Mouse (Mus musculus): ENCODE data around the gene Cul9.

Gene Cul9

DNA sequence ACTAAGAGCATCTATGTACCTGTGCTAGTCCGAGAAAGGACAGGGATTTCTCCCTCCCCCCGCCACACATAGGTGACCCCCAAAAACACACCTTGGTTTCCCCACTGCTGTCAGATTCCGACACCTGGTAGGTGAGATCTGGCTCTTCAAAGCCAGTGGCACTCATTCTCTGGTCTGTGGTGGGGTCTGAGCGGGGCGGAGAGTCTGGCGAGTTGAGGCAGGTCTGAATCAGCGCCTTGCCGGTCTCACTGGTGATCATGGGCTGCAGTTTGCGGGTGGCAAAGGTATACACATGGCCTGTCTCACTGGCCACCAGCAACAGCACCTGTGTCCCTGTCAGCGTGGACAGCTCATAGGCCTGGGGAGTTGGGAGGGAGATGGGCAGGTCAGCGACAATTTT, 7.3 kb upstream of the Cul9 start:
- no peak for DNase-seq (ENCODE audit: low spot score)

DNA sequence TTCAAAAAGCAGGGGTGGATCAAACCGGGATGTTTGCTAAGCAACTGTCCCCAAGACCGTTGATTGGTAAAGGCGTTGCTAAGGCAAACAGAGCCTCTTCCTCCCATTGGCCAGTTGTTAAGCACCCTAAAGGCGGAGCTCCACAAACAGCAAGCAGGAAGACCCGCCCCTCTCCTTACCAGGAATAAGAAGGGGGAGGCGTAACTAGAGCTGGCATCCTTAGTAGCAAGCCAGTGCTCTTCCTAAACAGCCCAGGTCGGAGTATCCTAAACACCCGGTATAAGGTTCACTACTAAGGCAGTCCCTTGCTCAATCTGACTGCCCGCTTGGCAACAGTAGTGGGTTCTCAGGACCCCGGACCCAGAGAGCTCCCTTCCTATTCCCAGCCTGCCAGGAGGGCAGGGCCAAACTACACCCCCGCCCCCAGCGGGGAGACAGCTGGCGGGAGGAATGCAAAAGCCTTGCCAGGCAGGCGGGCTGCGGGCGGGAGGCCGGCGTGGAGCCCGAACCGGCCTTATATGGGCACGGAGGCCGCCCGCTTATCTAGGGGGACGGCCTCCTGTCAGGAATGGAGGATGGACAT, 6.7 kb upstream of the Cul9 start:
- DNase-seq (ENCODE audit: low spot score) = peak; percentile 91

DNA sequence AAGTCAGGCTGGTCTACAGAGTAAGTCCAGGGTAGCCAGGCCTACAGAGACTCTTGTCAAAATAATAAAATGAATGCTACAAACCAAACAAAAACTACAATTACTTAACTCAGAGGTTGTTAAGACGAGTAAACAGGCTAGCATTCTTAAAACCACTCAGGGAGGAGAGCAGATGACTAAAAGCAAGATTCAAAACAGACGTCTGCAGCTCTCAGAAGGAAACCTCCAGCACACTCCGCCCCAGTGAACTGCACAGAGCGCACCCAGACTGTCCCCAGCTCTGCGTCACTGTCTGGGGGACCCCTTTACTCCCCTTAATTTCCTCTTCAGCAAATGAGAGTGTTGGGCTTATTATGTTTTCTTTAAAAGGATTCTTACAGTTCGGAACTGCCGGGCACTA, 6.0 kb upstream of the Cul9 start:
- no peak for DNase-seq (ENCODE audit: low spot score)

DNA sequence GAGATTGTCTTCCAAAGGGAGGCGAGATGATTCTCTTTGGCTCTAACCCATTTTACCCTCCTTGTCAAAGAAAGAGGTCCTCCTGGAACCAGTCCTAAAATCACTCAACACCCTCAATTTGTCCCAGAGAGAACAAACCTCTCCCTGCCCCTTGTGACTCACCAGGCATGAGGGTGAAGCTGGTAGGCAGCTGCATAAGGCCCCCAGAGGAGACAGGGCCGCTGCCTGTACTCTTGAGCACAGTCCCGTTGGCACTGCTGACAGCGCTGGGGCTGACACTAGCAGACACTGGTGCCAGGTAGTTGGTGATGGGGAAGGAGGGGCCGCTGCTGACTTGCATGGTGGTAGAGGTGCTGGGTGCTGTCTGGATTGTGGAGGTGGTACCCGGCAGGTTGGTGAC, 5.2 kb upstream of the Cul9 start:
- DNase-seq (ENCODE audit: low spot score) = no peak

DNA sequence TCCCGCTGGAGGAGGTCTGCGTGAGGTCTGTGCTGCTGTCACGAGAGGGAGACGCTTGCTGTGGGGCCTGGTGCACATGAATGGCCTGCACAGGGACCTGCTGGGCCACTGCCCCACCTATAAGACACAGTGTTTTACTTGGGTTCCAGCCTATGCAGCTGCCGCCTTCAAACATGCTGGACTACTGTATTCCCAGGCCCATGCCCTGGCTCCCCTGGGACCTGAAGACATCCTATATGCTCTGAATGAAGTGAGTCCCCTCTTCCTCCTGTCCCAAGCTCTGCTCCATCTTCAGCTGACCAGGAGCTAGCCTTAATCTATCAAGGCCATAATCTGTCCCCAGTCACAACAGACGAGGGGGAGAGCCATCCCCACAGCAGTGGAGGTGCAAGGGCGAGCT, 4.7 kb upstream of the Cul9 start:
- no peak for DNase-seq (ENCODE audit: low spot score)

DNA sequence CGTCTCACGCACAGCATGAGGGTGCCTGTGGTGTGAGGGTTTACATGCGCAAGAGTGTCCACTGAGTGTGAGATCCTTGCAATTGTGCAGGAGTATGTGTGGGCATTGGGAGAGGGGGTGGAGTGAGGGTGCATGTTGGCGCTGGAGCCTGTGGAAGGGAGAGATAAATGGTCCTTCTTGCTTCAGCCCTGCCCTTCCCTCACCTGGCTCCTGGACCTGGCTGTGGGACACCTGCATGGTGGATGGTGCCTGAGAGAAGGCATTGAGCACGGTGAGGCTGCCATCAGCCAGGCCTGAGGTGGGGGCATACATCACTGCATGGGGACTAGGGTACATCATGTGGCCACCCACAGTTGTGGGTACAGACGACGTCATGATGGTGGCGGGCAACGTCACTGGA, 3.5 kb upstream of the Cul9 start:
- DNase-seq (ENCODE audit: low spot score) = no peak

DNA sequence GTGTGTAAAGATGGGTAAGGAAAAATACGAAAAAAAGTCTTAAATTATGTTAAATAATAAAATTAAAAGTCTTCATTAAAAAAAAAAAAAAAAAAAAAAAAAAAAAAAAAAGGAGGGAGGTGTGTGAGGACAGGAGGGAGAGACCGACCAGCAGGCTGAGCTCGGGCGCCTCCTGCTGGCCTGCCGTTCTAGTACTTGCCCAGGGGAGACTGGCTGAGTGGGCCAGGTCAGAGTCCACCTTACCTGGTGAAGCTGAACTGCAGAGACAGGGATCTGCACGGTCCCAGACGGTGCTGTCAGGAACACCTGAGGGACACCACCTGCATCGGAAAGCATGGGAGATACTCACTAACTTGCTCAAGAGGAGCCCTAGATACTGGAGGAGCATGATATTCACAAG, 3.0 kb upstream of the Cul9 start:
- DNase-seq (ENCODE audit: low spot score) = peak; percentile 47

DNA sequence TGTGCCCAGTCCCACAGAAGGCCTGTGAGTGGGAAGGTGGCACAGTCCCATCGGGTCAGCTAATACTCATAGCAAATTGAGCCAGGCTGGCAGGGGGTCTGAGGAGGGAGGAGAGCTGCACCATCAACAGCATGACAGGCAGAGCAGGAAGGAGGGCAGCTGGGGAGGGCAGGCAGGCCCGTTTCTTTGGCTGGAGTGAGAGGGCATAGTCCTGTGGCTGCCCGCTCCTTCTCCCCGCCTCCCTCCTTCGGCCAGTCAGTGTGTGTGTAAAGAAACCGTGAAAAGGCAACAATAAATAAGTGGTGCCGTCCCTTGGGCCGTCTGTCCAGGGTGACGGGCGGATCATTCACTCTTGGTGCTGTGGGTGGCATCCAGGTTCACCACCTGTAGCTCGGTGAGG, 2.6 kb upstream of the Cul9 start:
- no peak for DNase-seq (ENCODE audit: low spot score)

DNA sequence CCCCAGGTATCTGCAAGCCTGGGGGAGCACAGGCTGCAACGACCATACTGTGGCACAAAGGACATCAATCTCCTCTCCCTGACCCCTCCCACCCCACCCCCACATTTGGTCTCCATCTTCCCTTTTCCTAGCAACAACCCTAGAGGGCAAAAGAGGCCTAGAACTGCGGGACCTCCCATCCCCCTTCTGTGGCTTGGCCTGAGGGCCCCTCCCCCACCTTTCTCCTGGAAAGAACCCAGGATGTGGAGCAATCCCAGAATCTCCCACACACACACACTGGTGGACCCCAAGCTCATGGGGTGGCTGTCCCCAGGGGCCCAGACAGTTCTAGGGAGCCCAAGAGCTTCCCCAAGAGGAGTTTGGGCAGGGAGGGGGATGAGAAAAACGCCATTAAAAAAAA, 1.7 kb upstream of the Cul9 start:
- no peak for DNase-seq (ENCODE audit: low spot score)

DNA sequence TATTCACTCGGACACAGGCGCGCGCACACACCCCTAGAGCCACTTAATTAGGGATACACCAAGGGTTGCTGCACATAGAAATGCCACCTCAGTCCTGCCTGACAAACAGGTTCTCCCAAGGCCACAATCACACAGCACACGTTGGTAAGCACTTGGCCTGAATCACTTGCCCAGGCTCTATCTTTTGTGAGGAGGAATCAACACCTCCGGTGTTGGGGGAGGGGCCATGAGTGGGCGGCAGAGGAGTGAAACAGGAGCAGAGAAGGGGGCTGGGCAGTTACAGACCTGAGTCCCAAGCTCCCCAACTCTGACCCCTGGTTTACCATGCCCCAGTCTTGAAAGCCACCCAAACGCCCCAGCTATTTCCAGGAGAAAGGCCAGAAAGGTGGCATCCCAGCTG, 807 bp upstream of the Cul9 start:
- no peak for DNase-seq (ENCODE audit: low spot score)

DNA sequence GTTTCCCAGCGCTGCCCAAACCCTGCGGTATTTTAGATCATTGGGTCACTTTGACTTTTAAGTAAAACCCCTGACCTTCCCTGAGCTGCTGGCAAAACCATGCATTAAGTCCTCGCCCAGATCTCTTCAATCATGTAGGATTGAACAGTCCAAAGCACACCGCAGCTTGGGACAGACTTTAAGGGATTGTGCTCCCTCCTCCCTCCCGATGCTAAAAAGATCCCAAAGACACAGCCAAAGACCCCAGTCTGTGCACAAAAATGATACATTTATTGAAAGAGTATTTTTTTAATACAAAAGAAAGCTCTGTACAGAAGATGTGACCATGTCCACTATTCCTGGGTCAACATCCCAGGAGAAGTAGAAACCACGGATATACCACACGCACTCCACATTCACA, 403 bp upstream of the Cul9 start:
- no peak for DNase-seq (ENCODE audit: low spot score)

DNA sequence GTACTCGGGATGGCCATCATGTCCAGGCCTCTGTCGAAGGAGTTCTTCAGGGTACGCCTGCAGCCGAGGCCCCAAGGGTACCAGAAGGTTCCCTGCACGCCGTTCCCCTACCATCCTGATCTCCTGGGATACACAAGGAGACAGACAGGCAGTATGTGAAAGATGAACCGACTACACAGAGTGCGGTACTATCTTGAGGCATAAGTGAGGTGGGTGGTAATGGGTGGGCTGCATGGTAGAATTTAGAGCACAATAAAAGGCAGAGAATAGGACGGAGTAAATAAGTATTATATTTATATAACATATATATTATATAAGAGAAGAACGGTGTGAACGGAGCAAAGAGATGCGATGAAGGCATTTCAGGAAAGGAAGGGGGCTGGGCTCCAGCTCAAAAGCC, 2.5 kb downstream of the Cul9 start:
- DNase-seq (ENCODE audit: low spot score) = no peak

DNA sequence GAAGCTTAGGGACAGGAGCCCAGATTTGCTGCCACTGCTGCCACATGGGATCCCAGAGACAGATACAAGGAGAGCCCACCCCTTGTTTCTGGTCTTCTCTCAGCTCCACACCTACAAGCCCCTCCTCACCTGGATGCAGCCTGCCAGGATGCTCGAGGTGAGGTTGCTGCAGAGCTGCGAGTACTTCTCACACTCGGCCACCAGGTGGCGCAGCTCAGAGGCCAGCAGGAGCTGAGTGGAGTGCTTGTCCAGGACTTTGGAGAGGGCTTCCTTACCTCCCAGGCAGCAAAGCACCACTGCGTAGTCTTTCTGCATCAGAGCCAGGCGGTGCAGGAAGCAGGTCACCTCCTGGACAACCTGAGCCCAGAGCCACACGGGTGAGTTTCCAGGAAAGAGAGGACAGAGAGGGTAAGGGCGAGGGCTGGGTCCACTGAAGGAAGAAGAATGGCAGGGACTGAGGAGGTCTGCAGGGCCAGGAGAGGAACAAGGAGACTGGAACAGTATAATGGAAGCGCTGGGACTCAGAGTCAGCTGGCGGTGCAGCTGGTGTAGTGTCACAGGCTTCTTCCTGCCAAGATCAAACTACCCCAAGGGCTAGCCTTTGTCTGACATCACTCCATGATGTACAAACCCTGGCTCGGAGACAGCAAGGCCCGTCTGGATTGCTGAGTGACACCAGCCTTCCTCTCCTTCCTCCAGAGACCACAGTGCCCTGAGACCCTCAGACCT, 20.4 kb downstream of the Cul9 start:
- peak; percentile 73 for DNase-seq (ENCODE audit: low spot score)

DNA sequence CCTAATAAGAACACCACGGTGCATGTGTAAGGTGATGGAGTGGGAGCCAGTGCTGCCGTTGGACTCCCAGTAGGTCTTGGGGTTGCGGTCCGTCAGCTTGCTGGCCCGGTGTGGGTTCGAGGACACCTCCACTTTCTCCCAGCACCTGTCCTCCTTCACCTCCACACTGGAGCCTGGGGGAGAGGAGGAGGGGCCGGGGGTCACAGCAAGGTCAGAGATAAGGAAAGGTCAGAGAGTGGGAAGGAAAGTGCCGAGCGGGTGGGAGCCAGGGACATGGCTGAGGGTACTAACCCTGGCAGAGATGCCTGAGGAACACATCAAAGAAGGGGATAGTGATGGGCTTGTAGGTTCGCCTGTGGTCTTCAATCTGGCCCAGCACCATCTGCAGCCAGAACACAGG, 21.1 kb downstream of the Cul9 start:
- no peak for DNase-seq (ENCODE audit: low spot score)

DNA sequence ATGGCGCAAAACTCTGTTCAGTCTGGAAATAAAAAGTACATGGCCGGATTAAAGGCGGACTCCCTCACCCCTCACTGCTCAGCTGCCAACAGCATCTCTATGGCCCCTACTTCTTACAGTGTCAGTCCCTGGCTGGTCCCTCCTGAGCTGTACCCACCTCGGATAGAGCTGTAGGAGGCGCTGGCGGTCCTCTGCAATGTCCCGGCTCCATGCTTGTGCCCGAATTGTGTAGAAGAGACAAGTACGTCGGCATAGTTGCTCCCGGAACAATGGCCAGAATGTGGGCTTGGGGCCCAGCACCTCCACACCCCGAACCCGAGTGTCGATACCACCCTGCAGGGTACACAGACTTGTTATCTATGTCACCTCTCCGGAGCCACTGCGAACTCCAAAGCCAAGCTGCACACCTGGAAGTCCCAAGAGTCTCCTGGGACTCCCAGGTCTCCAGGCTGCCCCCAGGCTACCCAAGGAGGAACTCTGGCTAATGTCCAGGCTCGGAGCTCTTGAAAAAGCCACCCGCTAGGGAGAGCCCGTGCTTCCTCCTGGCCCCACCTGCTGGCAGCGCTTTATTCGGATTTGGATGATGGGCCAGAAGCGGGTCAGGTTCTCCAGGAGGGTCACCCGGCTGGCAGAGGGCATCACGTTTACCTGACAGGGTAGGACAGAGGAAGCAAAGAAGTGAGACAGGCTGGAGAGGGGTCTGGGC, 24.1 kb downstream of the Cul9 start:
- DNase-seq (ENCODE audit: low spot score) = no peak

DNA sequence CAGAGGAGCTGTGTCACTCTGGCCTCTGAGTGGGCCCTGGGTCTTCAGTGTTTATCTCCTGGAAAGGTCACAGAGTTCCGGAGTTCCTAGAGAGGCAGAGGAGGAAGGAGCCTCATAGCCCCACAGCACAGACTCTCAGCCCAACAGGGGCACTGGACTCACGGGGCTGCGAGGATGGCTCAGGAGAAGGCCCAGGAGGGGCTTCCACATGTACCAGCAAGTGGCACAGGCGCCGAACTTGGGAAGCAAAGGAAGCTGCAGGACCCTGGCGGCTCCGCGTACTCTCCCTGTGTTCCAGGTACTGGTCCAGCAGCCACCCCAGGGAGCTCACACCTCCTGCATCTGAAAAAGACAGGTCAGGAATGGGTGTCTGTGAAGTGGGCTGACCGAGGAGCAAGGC, 25.0 kb downstream of the Cul9 start:
- DNase-seq (ENCODE audit: low spot score) = no peak

DNA sequence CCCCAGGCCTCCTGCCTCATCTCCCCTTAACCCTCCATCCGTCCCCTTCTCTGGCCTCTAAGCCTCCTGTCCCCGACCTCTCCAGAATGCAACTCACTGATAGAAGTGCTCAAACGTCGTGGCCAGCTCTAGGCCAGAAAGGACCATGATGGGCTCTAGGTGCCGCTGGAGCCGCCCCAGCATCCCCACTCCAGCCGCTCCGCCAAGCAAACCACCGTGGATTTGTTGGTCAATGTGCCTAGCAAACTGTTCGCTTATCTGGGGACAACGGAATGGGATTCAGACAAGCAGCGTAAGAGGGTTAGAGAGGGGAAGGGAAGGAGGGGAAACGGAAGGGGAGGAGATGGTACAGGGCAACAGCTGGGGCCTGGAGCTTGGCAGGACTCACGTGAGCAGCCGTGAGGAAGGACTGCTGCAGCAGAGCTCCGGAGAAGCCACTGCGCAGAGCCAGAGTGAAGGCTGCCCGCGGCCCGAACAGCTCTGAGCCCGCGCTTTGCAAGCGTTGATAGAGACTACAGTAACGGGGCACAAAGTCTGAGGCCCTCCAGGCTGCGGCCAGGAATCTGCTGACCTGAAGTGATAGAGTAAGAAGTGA, 25.7 kb downstream of the Cul9 start:
- DNase-seq (ENCODE audit: low spot score) = no peak

DNA sequence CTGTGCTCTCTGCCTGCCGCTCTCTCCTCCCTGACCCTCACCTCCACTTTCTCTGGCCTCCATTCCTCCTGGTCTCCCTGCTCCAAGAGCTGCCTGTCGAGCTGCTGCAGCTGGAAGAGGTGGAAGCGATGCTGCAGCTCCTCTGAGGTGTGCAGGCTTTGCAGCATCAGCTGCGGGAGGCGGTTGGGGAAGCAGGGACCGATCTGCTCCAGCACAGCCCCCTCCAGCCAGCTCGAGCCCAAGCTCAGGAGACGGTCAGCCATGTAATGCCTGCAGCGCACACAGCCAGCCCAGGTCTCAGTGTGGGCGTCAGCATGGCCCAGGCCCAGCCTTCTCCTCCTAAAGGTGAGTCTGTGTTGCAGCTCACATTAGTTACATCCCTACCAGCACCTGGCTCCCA, 26.2 kb downstream of the Cul9 start:
- DNase-seq (ENCODE audit: low spot score) = no peak

DNA sequence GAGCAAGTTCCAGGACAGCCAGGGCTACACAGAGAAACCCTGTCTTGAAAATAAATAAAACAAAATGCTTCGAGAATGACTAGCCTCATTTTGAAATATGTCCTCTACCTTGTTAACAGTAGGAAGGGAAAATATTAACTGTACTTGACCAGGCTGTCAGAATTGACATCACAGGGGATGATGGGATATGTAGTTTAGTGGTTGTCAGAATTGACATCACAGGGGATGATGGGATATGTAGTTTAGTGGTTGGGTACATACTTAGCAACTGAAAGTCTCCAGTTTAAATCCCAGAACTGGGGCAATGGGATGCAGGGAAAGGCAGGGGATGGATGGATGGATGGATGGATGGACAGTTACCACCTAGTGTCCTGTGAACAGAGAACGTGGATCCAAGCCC, 32.9 kb downstream of the Cul9 start:
- DNase-seq (ENCODE audit: low spot score) = no peak

DNA sequence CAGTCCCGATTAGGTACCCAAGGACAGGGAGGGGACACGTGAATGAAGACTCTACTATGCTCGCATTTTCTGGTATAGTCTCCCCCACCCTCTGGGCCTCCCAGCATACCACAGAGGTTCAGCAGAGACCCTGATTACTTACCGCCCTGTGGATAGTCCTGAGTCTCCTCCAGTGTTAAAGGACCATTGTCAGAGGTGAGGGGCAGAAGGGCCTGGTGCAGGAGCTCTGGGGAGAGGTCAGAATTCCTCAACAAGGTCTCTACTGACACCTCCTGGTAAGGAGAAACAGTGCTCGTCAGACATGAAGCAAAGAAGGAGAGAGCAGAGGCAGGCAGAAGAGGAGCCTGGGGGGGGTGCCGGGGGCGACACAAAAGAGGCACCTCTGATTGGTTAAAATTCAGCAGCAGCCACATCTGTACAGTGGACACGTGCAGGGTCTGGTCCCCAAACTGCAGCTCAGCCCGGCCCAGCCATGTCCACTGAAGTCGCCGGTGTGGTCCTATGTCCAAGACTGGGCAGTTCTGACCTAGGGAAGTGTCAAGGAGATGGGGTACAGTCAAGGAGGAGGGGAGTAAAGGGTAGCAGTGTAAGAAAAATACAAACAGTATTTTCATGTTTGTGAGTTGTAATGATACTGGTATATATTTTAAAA, 35.0 kb downstream of the Cul9 start:
- DNase-seq (ENCODE audit: low spot score) = no peak

DNA sequence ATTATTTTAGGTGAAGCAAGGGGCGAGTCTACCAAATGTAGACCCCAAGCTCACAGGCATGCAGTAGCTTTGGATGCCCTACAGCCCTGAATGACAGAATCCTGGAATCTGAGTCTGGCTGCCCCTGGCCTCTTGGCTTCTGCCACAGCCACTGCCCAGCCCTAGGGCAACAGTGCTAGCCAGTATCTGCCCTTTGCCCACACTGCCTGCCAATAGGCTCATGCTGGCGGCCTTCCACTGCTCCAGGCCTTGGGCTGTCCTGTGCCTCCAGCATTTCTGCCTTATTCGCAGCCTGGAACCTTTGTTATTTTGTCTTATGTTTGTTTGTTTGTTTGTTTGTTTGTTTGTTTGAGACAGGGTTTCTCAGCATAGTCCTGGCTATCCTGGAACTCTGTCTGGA, 40.6 kb downstream of the Cul9 start:
- DNase-seq (ENCODE audit: low spot score) = peak; percentile 31

DNA sequence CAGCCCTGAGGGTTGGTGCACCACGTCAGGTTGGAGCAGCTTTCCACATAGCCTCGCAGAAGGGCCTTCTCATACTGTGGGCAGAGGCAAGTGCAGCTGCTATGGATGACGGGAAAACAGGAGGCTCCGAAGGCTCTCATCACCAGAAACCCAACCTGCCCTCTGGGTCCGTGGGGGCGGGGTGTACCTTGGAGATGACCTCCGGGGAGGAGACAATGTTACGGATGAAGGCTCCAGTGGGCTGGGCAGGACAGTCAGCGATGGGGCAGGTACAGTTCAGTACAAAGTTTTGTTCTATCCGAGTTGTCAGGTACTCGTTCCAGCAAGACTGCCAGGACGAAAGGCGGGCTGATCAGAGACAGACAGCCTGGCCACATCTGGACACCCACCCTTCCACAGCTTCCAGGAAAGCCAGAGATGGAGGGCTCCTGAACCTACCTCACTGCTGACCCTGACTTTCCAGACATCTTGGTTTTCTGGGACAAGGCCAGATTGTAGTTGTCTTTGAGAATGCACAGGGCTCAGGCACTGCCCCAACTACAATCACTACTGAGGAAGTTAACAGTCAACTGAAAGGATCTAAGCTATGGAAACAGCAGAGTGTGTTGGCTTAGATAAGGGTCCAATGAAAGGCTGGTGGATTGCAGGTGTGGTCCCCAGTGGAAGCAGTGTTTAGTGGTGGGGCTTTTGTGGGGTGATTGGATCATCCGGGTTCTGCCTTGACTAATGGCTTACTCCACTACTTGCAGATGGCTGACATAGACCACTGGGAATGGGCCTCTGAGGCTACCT, 42.1 kb downstream of the Cul9 start:
- DNase-seq (ENCODE audit: low spot score) = peak; percentile 8

All from ovary, postnatal 36 days (tissue).